Mouse (Mus musculus) small intestine, adult 2 months (tissue): ENCODE data around the gene Phf20. TPM values are rescaled to one million over a fixed set of nuclear protein-coding genes. Genes with fewer than 3 reads are reported as not detected.
A peak's percentile ranks its signal among the peaks of the same experiment; 100 is the strongest.

Source experiments
- H3K27ac ChIP-seq: fragments of 200-500 bp; 2 replicates; pipeline ENCODE4 v1.5.1; 2012; ENCODE audit warnings: low read depth, low read length, control low read depth, inconsistent platforms; ENCODE audit not compliant: insufficient read depth
- H3K27me3 ChIP-seq: fragments of 200-500 bp; 2 replicates; pipeline ENCODE4 v1.6.1; 2012; ENCODE audit warnings: mild to moderate bottlenecking, moderate library complexity, low read length, inconsistent platforms; ENCODE audit not compliant: control insufficient read depth, insufficient read depth
- H3K36me3 ChIP-seq: fragments of 200-500 bp; 2 replicates; pipeline ENCODE4 v1.6.1; 2012; ENCODE audit warnings: mild to moderate bottlenecking, low read length, control low read depth, inconsistent platforms; ENCODE audit not compliant: control insufficient read depth, insufficient read depth
- H3K4me1 ChIP-seq: fragments of 200-500 bp; 2 replicates; pipeline ENCODE4 v1.6.1; 2012; ENCODE audit warnings: low read length, inconsistent platforms, mixed read lengths; ENCODE audit not compliant: control insufficient read depth, insufficient read depth, insufficient read length
- H3K4me3 ChIP-seq: fragments of 200-500 bp; 2 replicates; pipeline ENCODE4 v1.5.1; 2012; ENCODE audit warnings: low read depth, mild to moderate bottlenecking, control low read depth, inconsistent platforms, low read length, moderate library complexity
- CTCF ChIP-seq: fragments of 200-500 bp; IDR thresholded peaks from 2 replicates; pipeline ENCODE4 v1.5.1; 2012; ENCODE audit warnings: low read depth, mild to moderate bottlenecking, control low read depth, inconsistent platforms, low read length, moderate library complexity, mixed read lengths; ENCODE audit not compliant: insufficient replicate concordance, insufficient read length; ENCODE audit errors: extremely low read depth
- POLR2A ChIP-seq: fragments of 200-500 bp; IDR thresholded peaks from 2 replicates; pipeline ENCODE4 v1.6.1; 2012; ENCODE audit warnings: low read depth, mild to moderate bottlenecking, control low read depth, inconsistent platforms, low read length, moderate library complexity
- WGBS: fragments of 180-500 bp; shearing (Covaris S2); methylation state at CpG from one replicate; pipeline ENCODE4 v1.1.7; 2018; 5-methylcytosine and 5-hydroxymethylcytosine counted together
- polyA plus RNA-seq: library from polyadenylated mRNA; depleted of rRNA; stranded (reverse); fragments of >200 nt; gene quantifications from 2 replicates; pipeline ENCODE4 v1.2.3, GENCODE M21; 2012

Gene Phf20
- polyA plus RNA-seq, 1 experiment, result 7.1 TPM

DNA sequence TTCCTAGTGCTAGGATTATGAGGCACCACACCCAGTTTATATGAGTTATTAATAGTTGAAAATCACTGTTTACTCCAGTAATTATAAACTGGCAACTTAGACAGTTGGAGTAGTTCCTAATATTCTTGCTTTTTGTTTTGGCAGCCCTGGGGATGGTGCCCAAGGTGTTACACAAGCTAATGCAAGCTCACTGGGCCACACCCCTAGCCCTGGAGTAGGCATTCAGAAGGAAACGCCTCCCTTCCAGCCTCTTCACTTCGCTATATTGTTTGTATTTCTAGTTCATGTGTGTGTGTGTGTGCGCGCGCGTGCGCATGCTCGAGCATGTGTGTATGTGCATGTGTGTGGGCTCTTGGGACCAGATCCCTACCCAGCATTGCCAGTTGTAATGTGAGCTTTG lies 46.7 kb downstream of the Phf20 start:
- 92% methylated on average over 8 of the region's 8 CpGs for WGBS
- H3K27ac ChIP-seq, result no peak overlapping the region
- H3K4me3 ChIP-seq, result no peak overlapping the region
- H3K27me3 ChIP-seq, result no peaks in the 10 kb centered on the region
- TF ChIP-seq CTCF (no peak), POLR2A (no peak)
- H3K36me3 ChIP-seq, result peaks cover under 1% of the 10 kb centered on the region
- no peaks in the 10 kb centered on the region for H3K4me1 ChIP-seq

DNA sequence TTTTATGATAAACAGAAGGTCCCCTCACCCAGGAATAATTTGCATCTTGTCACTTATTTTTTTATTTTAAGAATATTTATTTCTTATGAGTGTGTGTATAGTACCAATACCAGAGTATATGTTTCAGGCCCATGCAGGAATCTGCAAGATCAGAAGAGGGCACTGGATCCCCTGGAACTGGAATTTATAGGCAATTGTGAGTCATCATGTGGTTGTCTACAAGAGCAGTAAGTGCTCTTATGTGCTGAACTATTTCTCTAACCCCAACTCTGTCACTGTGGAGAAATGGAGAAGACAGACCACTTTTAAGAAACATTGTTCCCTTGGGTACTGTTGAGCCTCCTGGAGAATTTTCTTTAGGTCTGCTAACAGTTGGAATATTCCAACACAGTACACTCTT lies 51.3 kb downstream of the Phf20 start:
- Histone ChIP-seq H3K27me3 (no peaks in the 10 kb centered on the region), H3K4me3 (no peak overlapping the region), H3K4me1 (no peaks in the 10 kb centered on the region), H3K27ac (no peak overlapping the region), H3K36me3 (peaks cover 8% of the 10 kb centered on the region; the same call in 1 of the 2 replicates)
- no peak for TF ChIP-seq POLR2A

DNA sequence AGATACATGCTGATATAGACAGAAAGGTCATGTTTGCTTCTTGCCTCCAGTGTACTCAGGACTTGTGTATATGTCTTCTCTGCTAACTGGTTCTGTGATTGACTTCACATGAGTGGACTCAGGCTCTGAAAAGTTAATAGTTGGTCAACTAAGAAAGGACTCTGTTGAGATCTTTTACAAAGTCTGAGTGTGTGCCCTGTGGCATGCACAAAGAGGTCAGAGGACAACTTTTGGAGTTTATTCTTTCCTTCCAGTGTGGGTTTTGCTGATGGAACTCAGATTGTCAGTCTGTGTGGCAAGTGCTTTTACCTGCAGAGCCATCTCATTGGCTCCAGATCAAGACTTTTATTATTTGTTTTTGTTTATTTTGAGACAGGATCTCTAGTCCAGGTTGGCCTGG lies 54.5 kb downstream of the Phf20 start:
- no peaks in the 10 kb centered on the region for H3K4me1 ChIP-seq
- no peak for TF ChIP-seq POLR2A
- no peaks in the 10 kb centered on the region for H3K27me3 ChIP-seq

DNA sequence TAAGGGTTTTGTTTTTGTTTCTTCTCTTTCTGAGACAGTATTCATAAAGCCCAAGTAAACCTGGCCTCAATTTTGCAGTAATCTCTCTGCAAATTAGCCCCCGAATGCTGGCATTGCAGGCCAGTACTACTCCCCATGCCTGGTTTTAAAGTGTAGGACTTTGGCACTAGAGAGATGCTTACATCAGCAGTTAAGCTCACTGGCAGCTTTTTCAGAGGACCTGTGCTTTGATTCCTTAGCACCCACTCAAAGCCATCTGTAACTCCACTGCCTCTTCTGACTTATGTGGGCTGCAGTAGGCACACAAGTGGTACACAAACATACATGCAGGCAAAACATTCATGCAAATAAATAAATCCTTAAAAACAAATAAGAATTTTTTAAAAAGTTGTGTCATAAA lies 55.0 kb downstream of the Phf20 start:
- no peaks in the 10 kb centered on the region for H3K27me3 ChIP-seq
- H3K27ac ChIP-seq, result no peak overlapping the region
- H3K4me3 ChIP-seq, result no peak overlapping the region
- TF ChIP-seq CTCF (no peak), POLR2A (no peak)
- H3K4me1 ChIP-seq, result no peaks in the 10 kb centered on the region
- 98% methylated on average over 1 of the region's 1 CpGs for WGBS
- H3K36me3 ChIP-seq, result peaks cover 9% of the 10 kb centered on the region; the same call in 1 of the 2 replicates

More for the DNA sequence above, 54.5 kb downstream of the Phf20 start:
- Histone ChIP-seq H3K27ac (no peak overlapping the region), H3K4me3 (no peak overlapping the region), H3K36me3 (peaks cover 9% of the 10 kb centered on the region; the same call in 1 of the 2 replicates)

DNA sequence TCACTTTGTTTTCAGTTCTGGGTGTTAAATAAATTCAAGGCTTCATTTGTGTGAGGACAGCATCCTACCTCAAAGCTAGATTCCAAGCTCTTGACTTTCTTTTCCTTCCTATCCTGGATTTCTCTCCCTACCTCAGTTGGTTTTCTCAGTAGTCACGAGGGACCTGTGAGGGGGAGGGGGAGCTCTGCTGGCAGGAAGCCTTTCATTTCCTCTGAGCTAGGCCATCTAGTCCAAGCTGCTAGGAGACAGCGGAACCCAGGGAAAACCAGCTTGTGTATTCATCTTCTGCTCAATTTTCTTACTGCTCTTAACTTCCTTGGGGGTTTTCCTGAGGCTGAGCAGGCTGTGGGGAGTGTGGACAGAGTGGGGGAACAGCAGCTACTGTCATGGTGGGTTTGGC lies 60.8 kb downstream of the Phf20 start:
- Histone ChIP-seq H3K36me3 (peaks cover 5% of the 10 kb centered on the region; the same call in 1 of the 2 replicates), H3K27ac (peak overlapping the region; percentile 45; the same call in 1 of the 2 replicates), H3K4me1 (peaks cover 2% of the 10 kb centered on the region; the same call in 1 of the 2 replicates), H3K4me3 (no peak overlapping the region), H3K27me3 (no peaks in the 10 kb centered on the region)
- 61% methylated on average over 2 of the region's 2 CpGs for WGBS
- TF ChIP-seq CTCF (no peak), POLR2A (no peak)

DNA sequence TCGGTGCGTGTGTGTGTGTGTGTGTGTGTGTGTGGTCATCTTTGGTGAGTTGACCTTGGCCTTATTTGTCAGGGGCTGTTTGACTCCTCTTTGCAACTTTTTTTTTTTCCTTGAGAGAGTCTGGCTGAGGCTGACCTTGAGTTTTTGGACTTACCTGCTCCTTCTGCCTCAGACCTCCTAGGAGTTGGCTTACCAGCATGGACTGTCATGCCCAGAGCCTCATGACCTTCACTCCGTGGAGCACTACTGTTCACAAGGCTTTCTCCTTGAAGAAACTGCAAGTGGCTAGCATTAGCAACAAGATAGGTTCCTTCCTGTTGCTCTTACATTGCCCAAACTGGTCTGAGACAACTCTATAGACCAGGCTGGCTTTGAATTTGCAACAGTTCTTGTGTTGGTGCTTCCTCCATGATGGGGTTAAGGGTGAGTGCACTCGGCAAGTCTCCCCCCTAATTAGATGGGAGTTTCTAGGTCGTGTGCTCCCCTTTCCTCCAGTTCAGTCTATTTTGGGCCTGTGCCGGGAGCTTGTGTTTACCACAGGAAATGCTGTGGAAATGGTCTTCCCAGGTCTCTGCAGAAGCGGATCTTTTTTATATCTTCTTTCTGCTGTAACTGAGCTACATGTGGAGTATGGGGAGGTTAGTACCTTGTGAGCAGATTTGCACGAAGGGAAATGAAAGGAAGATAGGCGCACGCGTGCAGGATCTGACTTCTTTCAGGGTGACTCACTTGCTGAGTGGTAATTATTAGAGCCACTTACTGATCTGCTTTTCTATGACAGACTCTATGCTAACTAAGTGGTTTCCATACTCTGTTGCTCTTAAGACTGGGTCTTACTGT lies 61.9 kb downstream of the Phf20 start:
- peaks cover 2% of the 10 kb centered on the region; the same call in 1 of the 2 replicates for H3K36me3 ChIP-seq
- 65% methylated on average over 11 of the region's 11 CpGs for WGBS
- no peak overlapping the region for H3K4me3 ChIP-seq
- H3K4me1 ChIP-seq, result peaks cover 2% of the 10 kb centered on the region; the same call in 1 of the 2 replicates
- no peaks in the 10 kb centered on the region for H3K27me3 ChIP-seq
- peak overlapping the region; percentile 77 for H3K27ac ChIP-seq
- no peak for TF ChIP-seq CTCF
- TF ChIP-seq POLR2A, result no peak

DNA sequence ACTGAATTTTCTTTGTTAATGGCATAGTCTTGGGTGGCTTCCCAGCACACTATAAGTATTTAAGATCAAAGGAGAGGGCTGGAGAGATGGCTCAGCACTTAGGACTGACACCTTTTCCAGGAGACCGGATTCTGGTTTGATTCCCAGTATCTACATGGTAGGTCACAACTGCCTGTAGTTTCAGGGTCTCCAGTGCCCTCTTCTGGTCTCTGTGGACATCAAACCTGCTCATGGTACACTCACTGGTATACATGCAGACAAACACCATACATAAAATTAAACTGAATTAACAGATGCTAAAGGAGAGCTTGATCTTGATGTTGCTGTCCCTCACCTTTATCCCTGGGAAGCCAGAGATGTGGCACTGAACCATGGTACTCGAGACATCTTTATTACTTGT lies 64.7 kb downstream of the Phf20 start:
- TF ChIP-seq POLR2A (no peak), CTCF (no peak)
- Histone ChIP-seq H3K27me3 (no peaks in the 10 kb centered on the region), H3K4me1 (peaks cover 2% of the 10 kb centered on the region; the same call in 1 of the 2 replicates), H3K4me3 (no peak overlapping the region), H3K36me3 (no peaks in the 10 kb centered on the region), H3K27ac (no peak overlapping the region)
- 84% methylated on average over 2 of the region's 2 CpGs for WGBS
